Mouse (Mus musculus): ENCODE measurements around the gene Atg5.

DNA sequence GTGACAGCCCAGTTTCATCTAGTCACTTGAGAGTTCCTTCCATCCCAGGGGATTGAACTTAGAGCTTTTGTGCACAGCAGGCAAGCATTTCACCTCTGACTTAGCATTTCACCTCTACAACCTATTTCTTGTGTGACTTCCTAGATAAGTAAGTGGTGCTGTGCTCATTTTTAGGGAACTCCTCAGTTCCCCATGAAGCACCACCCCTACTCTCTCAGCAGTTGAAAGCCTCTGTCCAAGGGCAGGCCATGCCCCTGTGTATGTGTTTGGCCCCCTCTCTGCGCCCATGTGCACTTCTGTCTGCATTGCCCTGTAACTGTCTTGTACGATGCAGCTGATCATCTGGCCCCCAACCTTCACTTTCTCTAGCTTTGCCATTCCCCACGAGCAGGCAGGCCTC, 132.0 kb downstream of the Atg5 start:
- TF ChIP-seq GATA1 (IDR thresholded peaks at IDR 0.05; ENCODE audit: borderline replicate concordance, low read length) (no peak), FLI1 (IDR thresholded peaks at IDR 0.05; ENCODE audit: low read length) (no peak)

Data from megakaryocyte, embryonic 14.5 days (primary cell).